Comparison of ENCODE assay signal across 9 mouse cellular contexts in genomic region chr15:3581861-3582806, GRCm38 (mm10). TPM values are rescaled to one million over a fixed set of nuclear protein-coding genes. Genes with fewer than 3 reads are reported as not detected.
DNase-seq lines count a peak whose midpoint lies in the region; ATAC-seq and TF ChIP-seq lines count a peak whose summit lies in the region.
"Had no signal": no experiment of that assay in that cellular context is flagged by ENCODE, and none has a peak within 500 bp of the region (broad histone marks: within the 10 kb centered on the region; RNA-seq: fewer than 3 reads in every experiment).

No protein-coding gene starts in this region.

- peak; percentile 36 to 53 for DNase-seq in urinary bladder, adult 18-20 months (ENCODE audit: low spot score in 2 of 2)
- DNase-seq in urinary bladder, postnatal 10 days (ENCODE audit: low spot score): no peak
- DNase-seq in kidney, postnatal 0 days (ENCODE audit: low spot score): peak; percentile 63
- peak; percentile 91 for DNase-seq in liver, adult 2 months (ENCODE audit: extremely low read depth, low read depth, low spot score)
- DNase-seq in testis, postnatal 10 days (ENCODE audit: low spot score): peak; percentile 58

- no peaks in the 10 kb centered on the region for H3K36me3 ChIP-seq in forebrain, embryonic 12.5 days (replicated peaks)
- no peaks in the 10 kb centered on the region for H3K36me3 ChIP-seq in heart, embryonic 14.5 days (ENCODE audit: control insufficient read depth, insufficient read depth, low read length)
- H3K36me3 ChIP-seq in kidney, postnatal 0 days (ENCODE audit: insufficient read depth, low read length): no peaks in the 10 kb centered on the region
- peaks cover 17% of the 10 kb centered on the region for H3K36me3 ChIP-seq in liver, adult 2 months (ENCODE audit: control insufficient read depth, insufficient read depth, low read length)
- H3K36me3 ChIP-seq in myocyte (ENCODE audit: control insufficient read depth, insufficient read depth): no peaks in the 10 kb centered on the region
- H3K36me3 ChIP-seq: G1E had no signal

- H3K9ac ChIP-seq in forebrain, embryonic 12.5 days: peak overlapping the region; percentile 51; the same call in 1 of the 2 replicates
- peak overlapping the region; percentile 80 for H3K9ac ChIP-seq in heart, embryonic 14.5 days (ENCODE audit: low read length)
- H3K9ac ChIP-seq in kidney, postnatal 0 days (ENCODE audit: low read depth, low read length): peak overlapping the region; percentile 77
- peak overlapping the region; percentile 85 for H3K9ac ChIP-seq in liver, adult 2 months (ENCODE audit: low read depth, low read length)

- 8% methylated on average over 34 of the region's 34 CpGs for WGBS in forebrain, embryonic 12.5 days
- 1% methylated on average over 34 of the region's 34 CpGs for WGBS in heart, embryonic 14.5 days
- WGBS in kidney, postnatal 0 days: 1% methylated on average over 34 of the region's 34 CpGs
- 1% methylated on average over 34 of the region's 34 CpGs for WGBS in liver, adult 2 months

- no peaks in the 10 kb centered on the region for H3K9me3 ChIP-seq in forebrain, embryonic 12.5 days
- no peaks in the 10 kb centered on the region for H3K9me3 ChIP-seq in heart, embryonic 14.5 days (ENCODE audit: control insufficient read depth, low read length)
- no peaks in the 10 kb centered on the region for H3K9me3 ChIP-seq in kidney, postnatal 0 days (replicated peaks; ENCODE audit: low read length)
- H3K9me3 ChIP-seq: G1E had no signal

- TF ChIP-seq CTCF in kidney, postnatal 0 days (IDR thresholded peaks at IDR 0.05; ENCODE audit: low read depth): no peak
- no peak for TF ChIP-seq CTCF in liver, adult 2 months (IDR thresholded peaks at IDR 0.05; ENCODE audit: low read depth, low read length)

- peak overlapping the region; percentile 12 for H3ac ChIP-seq in myocyte (ENCODE audit: control insufficient read depth, insufficient read length)

- peak; percentile 70 for ATAC-seq in forebrain, embryonic 12.5 days (ENCODE audit: low FRiP score)
- ATAC-seq in heart, embryonic 14.5 days (ENCODE audit: insufficient number of reproducible peaks, insufficient read depth, low FRiP score, low read depth): peak; percentile 48
- ATAC-seq in kidney, postnatal 0 days (replicated peaks; ENCODE audit: low FRiP score, low read depth): peak; percentile 79

- H3K79me2 ChIP-seq in liver, adult 2 months (ENCODE audit: control insufficient read depth, insufficient read depth, low read length): peaks cover 6% of the 10 kb centered on the region; the same call in 1 of the 2 replicates
- H3K79me2 ChIP-seq in myocyte (ENCODE audit: control insufficient read depth, insufficient read depth): no peaks in the 10 kb centered on the region

- peak; percentile 53; the same call in 1 of the 2 replicates for TF ChIP-seq POLR2A in liver, adult 2 months (IDR thresholded peaks at IDR 0.05; ENCODE audit: extremely low read depth, insufficient read depth, low read length)
- TF ChIP-seq POLR2A in myocyte (IDR thresholded peaks at IDR 0.05; ENCODE audit: insufficient read length, low read depth): no peak

- H3K27ac ChIP-seq in forebrain, embryonic 12.5 days: no peak overlapping the region
- H3K27ac ChIP-seq in heart, embryonic 14.5 days (replicated peaks in 1 of 2; ENCODE audit: control insufficient read depth in 1 of 2, insufficient read depth in 1 of 2, low read depth in 2 of 2, low read length in 2 of 2): peak overlapping the region; percentile 84 to 92
- peak overlapping the region; percentile 81 for H3K27ac ChIP-seq in kidney, postnatal 0 days
- H3K27ac ChIP-seq in liver, adult 2 months (replicated peaks; ENCODE audit: insufficient read depth, low read depth, low read length): peak overlapping the region; percentile 89

- H3K27me3 ChIP-seq in forebrain, embryonic 12.5 days: no peaks in the 10 kb centered on the region
- no peaks in the 10 kb centered on the region for H3K27me3 ChIP-seq in heart, embryonic 14.5 days (ENCODE audit: control insufficient read depth, insufficient read depth, low read length)
- no peaks in the 10 kb centered on the region for H3K27me3 ChIP-seq in kidney, postnatal 0 days (ENCODE audit: insufficient read depth, low read length)
- no peaks in the 10 kb centered on the region for H3K27me3 ChIP-seq in liver, adult 2 months (ENCODE audit: control insufficient read depth, insufficient read depth, low read length)
- H3K27me3 ChIP-seq in myocyte (ENCODE audit: control insufficient read depth, insufficient read depth, insufficient read length): no peaks in the 10 kb centered on the region

- peak overlapping the region; percentile 71 for H3K4me2 ChIP-seq in forebrain, embryonic 12.5 days
- H3K4me2 ChIP-seq in heart, embryonic 14.5 days (ENCODE audit: low read length): peak overlapping the region; percentile 83
- H3K4me2 ChIP-seq in kidney, postnatal 0 days (ENCODE audit: low read length): peak overlapping the region; percentile 84
- H3K4me2 ChIP-seq in myocyte (ENCODE audit: low read depth): peak overlapping the region; percentile 89

- H3K4me3 ChIP-seq in forebrain, embryonic 12.5 days (replicated peaks): peak overlapping the region; percentile 61
- H3K4me3 ChIP-seq in heart, embryonic 14.5 days (ENCODE audit: control insufficient read depth in 1 of 2, insufficient read depth in 1 of 2, low read depth in 1 of 2, low read length in 2 of 2): peak overlapping the region; percentile 76 to 78
- peak overlapping the region; percentile 78 for H3K4me3 ChIP-seq in kidney, postnatal 0 days (replicated peaks; ENCODE audit: low read depth, low read length)
- peak overlapping the region; percentile 77 for H3K4me3 ChIP-seq in liver, adult 2 months (ENCODE audit: insufficient read depth, low read depth, low read length)
- peak overlapping the region; percentile 73 for H3K4me3 ChIP-seq in myocyte

- H3K4me1 ChIP-seq in forebrain, embryonic 12.5 days: peaks cover 6% of the 10 kb centered on the region; the same call in 1 of the 2 replicates
- H3K4me1 ChIP-seq in heart, embryonic 14.5 days (ENCODE audit: control insufficient read depth in 2 of 2, insufficient read depth in 2 of 2, low read length in 2 of 2): peaks cover 5 to 17% of the 10 kb centered on the region in 2 experiments
- no peaks in the 10 kb centered on the region for H3K4me1 ChIP-seq in kidney, postnatal 0 days (replicated peaks; ENCODE audit: insufficient read depth, low read length)
- peaks cover 10% of the 10 kb centered on the region for H3K4me1 ChIP-seq in liver, adult 2 months (ENCODE audit: control insufficient read depth, insufficient read depth, low read length)

TF ChIP-seq in myocyte, 11 proteins besides CTCF, POLR2A, EP300 and RAD21:
- TF ChIP-seq E2F4 (IDR thresholded peaks at IDR 0.05; ENCODE audit: insufficient read depth) (no peak), MYOD1 (IDR thresholded peaks at IDR 0.05; ENCODE audit: control insufficient read depth in 1 of 3, insufficient read length in 2 of 3, low read depth in 2 of 3) (peak in 1 of 3 experiments; percentile 33), REST (IDR thresholded peaks at IDR 0.05; ENCODE audit: insufficient read depth, insufficient read length) (no peak), MAX (IDR thresholded peaks at IDR 0.05; ENCODE audit: low read depth) (no peak), MYOG (IDR thresholded peaks at IDR 0.05; ENCODE audit: control insufficient read depth in 1 of 3, insufficient read depth in 1 of 3, insufficient read length in 2 of 3, low read depth in 2 of 3) (peak in 1 of 3 experiments; percentile 22), TCF3 (IDR thresholded peaks at IDR 0.05; ENCODE audit: insufficient read length, low read depth) (no peak), POLR2AphosphoS2 (IDR thresholded peaks at IDR 0.05; ENCODE audit: insufficient read length, low read depth) (no peak), USF1 (IDR thresholded peaks at IDR 0.05; ENCODE audit: low read depth) (no peak)

RNA-seq across cellular contexts. Expression of gene Ghr, which starts 1.2 kb away (rescaled TPM):
- polyA plus RNA-seq in forebrain, embryonic 12.5 days (2016; fragmentation: Nextera tagmentation; extraction: Ambion mirVana): 9.1 and 10.6 TPM in 2 replicates
- polyA plus RNA-seq in heart, embryonic 14.5 days (2014; fragmentation: Nextera tagmentation; extraction: Ambion mirVana): 70.4 and 73.1 TPM in 2 replicates
- 80.4 and 82.6 TPM in 2 replicates for polyA plus RNA-seq in kidney, postnatal 0 days (2015; fragmentation: Nextera tagmentation; extraction: Ambion mirVana)
- 406 and 423 TPM in 2 replicates for total RNA-seq in liver, adult 2 months (2014; rRNA removed)
- 141 and 142 TPM in 2 replicates for polyA plus RNA-seq in liver, adult 2 months (2012; rRNA removed)
- 21.3 TPM for polyA plus RNA-seq in myocyte (2012; fragmentation: generic; extraction: Trizol)
- polyA plus RNA-seq: G1E had no signal
